Mouse (Mus musculus): ENCODE data around the gene Kif6.

GRCm38 (mm10) chr17:49839243-49839642, 224.3 kb downstream of the Kif6 start:
- TF ChIP-seq CTCF (IDR thresholded peaks at IDR 0.05) = no peak
- TF ChIP-seq EP300 (IDR thresholded peaks at IDR 0.05) = no peak

All from lung, postnatal 0 days (tissue).